Mouse (Mus musculus): ENCODE measurements at regions not wholly inside any gene's neighbourhood (a gene's known extent, or its start where the extent isn't known, plus 50 kb on each side); places are given as distances from the start of the nearest gene placed in this dataset.
A peak's percentile ranks its signal among the peaks of the same experiment; 100 is the strongest.

DNA sequence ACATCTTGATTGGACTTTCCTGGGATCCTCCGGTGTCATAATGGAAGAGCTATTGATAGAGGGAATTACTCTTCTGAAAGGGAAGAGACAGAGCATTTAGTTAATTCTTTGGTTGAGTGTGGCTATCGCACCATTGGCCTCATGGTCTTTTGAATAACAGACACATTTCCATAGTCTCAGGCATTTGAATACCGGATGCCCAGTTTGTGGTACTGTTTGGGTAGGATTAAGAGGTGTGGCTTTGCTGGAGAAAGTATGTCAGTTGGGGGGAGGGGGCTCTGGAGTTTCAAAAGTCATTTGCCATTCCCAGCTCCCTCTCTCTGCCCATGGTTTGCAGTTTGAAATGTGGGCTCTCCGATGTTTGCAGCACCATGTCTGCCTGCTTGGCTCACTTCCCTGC is 139.4 kb upstream of the Smim15 start:
- no peak for DNase-seq (ENCODE audit: low spot score)

DNA sequence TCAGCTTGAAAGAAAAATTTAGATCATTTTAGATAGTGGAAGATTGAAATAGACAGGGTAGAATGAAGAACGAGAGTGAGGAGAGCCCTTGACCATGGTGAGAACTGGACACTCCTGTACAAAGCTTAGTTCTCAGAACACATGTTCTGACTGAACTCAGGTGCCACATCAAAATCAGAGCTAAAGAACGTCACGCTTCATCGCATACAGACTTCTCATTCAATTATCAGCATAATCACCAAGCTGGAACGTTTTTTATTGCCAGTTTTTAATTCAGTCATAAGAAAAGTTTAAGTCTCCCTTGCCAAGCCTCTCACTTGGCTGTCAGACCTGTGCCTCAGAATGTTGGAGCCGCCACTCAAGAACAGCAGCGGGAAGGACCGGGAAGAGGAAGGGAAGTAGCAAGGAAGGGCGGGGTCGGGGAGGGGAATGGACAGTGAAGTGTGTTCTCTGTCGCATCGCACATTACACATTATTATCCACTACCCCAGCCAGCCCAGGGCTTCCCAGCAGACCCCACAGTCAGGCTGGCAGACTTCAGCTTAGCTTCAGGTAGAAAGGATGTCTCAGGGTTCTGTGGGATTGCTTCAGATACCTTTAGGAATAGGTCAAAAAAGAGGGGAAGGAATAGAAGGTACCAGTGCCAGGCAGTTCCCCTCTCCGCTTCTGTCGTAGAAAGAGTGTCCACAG is 140.1 kb upstream of the Smim15 start:
- no peak for DNase-seq (ENCODE audit: low spot score)

DNA sequence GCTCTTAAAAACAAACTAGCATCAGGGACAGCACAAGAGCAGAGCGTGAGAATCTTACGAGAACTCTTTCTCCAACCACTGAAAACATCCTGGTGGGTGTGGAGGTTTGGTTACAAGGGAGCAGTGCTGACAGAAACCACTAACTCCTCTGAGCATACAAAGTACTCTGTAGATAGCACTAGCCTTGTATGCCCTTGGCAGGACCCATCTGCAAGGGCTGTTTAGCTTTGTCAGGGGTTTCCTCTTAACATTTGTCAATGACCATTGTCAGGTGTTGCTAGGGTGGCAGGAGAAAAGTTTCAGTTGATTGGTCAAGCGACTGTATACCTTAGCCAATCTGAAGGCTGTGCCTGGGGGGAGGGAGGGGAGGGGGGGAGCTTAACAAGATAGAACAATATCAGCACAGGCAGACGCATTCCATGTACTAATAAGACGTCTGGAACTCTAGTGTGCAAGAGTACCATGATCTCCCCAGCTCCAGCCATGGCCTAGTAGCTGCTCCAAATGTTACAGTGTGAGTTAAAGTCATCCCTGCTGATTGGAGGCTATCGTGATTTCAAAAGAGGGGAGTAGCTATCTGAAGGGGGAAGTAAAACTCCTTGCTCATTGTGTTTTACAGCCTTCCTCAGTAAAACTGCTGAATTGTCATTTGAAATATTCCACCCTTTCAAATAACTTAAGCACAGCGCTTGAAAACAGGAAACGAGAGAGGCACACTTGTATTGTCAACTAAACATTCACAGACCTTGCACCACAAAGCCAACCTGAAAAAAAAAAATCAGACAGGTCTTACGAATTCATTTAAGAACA is 140.9 kb upstream of the Smim15 start:
- DNase-seq (ENCODE audit: low spot score) = no peak

DNA sequence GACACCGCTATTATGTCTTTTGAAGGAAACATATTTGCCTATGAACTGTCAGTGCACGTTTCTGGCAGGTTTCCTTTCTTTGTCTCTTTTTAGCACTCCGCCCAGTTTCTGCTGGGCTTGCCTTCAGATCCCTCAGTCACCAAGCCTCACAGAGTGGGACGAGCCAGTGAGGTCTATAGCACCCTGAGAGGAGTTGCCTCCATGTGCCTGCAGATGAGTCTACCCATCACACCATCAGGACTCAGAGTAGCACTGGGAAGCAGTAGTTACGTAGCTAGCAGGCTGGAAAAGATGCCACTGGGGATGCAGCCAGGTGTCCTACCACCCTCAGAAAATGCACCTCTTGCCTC is 141.5 kb upstream of the Smim15 start:
- no peak for DNase-seq (ENCODE audit: low spot score)

DNA sequence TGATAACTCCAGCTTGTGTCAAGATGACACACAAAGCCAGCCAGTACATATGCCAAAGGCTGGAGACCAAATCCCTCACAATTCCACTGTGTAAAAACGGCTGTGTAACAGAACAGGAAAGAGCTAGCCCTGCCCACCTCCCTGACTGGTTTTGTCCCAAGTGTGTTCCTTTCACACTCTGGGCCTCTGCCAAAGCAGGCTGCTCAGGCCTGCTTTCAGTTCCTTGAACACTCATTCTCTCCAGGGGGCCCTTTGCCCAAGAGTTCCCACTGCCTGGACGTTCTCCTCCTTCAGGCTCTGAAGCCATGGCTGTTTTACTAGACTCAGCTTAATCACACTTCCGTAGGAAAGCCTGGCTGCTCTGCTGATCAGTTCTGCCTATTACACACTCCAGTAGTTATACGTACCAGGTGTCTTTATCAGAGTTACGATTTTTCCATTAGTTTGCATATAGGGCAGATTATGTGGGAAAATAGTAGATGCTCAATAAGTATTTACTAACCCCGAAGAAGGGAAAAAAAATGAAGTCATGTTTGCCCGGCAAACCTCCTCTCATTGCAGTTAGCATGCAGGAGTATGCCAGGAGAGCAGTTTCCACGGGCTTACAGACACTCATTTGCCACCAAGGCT is 144.5 kb upstream of the Smim15 start:
- DNase-seq (ENCODE audit: low spot score) = peak; percentile 29

DNA sequence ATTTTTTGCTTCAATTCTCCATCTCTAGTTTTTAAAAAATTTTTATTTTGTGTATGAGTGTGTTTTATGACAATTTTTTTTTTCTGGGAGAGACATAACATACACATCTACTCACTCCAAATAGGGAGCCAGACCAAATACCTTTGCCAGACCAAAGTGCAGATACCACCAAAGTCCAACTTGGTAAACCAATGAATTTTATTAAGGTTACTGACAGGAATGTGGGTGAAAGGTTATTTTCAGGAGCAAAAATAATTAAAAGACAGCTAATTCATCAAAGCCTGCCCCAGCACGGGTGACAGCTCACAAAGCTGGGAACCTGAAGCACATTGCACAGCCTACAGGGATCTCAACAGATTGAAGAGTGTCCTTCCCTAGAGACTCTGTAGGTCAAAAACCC is 146.6 kb upstream of the Smim15 start:
- DNase-seq (ENCODE audit: low spot score) = no peak

DNA sequence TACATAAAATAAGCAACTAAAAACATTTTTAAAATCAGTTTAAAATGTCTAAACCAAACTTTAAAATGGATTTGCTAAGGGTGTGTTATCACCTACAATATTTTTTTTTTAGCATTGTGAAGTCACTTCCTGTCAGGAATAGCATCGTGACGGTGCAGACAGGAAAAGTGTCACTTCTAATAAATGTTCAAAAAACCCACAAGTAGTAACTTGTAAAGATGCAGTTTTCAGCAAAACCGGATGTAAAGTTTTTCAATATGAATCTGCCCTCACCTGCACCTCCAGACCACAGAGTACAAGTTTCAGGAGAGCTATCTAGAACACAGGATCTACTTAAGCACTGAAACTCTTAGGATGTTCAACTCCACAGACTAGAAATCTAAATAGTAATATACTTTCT is 147.1 kb upstream of the Smim15 start:
- no peak for DNase-seq (ENCODE audit: low spot score)

DNA sequence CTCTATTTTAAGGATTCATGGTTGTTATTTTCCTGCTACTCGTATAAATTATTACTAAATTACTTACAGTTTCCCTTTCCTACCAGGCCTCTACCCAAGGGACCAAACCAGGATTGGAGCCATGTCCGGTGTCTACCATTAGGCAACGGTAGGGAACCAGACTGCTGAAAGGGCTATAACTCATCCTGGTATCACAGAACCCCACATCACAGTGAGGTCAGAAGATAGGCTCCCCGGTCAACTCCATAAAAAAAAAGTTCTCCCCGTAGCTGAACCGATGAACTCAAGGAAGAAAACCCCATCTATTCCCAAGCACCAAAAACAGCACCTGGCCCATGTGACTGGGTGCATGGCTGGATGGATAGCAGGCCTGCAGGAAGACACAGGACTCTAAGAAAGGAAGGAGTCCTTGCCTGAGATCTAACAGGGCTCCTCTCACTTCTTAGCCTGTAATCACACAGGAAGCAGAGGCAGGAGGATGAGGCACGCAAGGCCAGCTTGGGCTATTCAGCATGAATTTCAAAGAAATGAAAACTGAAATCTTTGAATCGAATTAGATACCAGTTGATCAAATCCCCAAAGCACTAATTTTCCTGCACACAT is 150.6 kb upstream of the Smim15 start:
- no peak for DNase-seq (ENCODE audit: low spot score)

DNA sequence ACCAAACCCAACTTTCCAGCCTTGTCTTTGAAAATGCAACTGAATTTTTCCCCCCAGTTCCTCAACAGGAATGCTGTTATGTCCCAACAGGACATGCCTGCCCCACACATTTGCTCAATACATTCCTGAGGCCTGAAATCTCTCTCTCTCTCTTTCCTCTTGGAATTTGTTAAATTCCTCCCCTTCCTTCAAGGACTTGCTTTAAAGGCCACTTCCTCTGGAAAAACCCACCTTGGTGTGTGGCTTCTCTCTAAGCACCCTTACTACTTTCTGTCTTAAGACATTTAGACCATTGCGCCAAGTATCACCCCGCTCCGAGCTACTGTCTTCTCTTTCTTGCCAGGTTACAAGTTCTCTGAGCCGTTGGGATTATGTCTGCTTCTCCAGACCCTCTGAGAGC is 151.2 kb upstream of the Smim15 start:
- DNase-seq (ENCODE audit: low spot score) = no peak

DNA sequence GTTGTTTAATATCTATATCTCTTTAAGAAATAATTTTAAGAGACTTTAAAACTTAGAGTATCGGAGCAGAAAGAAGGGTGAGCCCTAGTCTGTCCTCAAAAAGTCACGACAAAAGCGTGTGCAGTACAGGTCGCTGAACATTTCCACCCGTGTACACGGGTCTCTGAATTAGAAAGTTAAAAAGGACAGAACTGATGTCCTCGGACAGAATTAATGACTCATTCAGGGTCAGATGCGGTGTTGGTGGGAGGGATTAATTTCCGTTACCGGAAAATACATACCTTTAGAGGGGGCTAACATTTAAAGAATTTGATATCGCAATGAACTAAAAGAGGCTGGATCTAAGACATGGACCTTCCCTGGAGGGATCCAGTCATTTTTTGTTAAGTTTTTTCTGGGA is 152.3 kb upstream of the Smim15 start:
- DNase-seq (ENCODE audit: low spot score) = no peak

DNA sequence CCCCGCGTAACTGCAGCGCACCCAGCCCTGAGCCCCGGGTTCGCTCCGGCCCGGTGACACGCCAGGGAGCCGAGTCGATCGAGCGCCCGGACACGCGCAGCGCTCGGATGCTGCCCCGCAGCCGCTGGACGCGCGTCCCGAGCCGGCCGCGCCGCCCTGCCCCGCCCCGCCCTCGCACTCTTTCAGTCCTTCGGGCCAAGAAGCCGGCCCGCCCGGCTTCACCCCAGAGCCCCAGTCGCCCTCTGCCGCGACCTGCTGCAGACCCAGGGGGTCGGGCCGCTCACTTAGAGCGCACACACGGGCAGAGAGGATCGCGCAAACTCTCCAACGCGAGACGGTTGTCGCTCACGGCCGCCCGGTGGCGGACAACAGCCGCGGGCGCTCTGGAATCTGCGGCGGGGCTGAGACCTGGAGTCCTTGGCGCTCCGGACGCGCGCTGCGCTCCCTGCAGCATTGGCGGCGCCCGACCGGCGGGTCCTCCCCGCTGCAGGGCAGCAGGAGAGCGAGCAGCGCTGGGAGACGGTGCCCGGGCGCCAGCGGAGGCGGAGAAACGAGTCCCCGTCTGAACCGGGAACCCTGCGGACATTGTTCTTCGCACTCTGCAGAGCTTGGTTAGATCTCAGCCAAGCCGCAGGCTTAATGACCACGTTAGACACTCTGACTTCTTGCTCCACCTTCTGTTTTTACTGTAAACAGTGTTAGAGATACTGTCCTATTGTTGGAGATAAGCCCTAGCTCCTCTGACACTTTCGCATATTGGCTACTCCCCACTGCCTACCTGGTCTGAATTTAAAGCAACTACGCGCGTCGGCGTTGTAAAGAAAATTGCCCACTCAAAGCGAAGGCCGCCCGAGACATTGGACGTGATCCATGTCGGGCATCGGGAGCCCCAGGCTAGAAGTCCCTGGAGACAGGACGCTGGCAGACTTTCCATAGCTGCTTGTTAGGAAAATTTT is 153.1 kb upstream of the Smim15 start:
- DNase-seq (ENCODE audit: low spot score) = peak; percentile 48

DNA sequence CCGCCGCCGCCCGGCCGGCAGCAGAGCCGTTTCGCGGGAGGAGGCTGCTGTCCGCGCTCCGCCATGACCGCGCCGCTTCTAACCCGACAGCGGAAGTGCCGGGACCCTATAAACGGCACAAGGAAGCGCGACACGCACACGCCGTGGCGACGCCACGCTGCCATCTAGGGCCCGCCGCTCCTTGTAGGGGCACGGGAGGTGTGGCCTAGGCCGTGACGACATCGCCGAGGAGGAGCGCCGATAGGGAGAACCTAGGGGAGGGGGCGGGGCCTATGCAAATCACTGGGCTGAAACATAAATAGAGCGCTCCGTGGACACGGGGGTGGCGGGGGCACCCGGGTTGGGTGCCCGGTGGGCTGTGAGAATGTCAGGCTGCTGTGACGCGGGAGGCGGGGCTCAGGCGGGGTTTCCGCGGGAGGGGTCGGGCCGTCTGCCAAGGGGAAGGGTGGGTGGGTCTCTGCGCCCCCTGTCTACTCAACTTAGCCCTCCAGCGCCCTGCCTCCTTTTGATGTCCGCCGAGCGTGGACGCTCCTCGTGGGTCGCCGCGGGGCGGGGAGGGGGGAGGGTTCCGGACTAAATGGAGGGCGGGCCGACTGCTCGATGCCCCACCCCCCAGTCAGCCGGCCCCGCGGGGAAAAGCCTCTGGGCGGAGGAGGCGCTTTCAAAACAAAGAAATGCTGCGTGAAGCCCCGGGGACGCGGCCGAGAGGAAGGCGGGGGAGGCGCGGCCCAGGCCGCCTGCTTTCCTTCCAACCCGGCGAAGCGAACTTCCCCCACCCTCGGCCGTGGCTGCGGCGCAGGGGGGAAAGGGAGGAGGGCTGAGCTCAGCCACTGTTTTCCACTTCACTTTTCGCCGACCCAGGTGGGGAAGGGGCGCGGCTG is 154.0 kb upstream of the Smim15 start:
- peak; percentile 97 for DNase-seq (ENCODE audit: low spot score)

DNA sequence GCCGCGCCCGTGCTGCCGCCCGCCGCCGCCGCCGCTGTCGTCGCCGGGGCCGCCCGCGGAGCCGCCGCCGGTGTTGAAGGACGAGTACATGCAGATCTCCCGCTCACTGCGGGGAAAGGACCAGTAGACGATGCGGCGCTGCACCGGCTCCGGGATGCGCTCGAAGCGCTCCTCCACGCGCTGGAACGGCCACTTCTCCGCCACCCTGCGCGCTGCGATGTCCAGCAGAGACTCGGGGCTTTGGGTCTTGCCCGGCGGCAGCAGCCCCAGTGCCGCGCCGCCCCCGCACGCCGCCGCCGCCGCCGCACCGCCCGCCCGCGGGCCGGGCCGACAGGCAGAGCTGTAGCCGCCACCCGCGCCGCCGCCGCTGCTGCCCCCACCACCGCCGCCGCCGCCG is 154.7 kb upstream of the Smim15 start:
- DNase-seq (ENCODE audit: low spot score) = peak; percentile 22

DNA sequence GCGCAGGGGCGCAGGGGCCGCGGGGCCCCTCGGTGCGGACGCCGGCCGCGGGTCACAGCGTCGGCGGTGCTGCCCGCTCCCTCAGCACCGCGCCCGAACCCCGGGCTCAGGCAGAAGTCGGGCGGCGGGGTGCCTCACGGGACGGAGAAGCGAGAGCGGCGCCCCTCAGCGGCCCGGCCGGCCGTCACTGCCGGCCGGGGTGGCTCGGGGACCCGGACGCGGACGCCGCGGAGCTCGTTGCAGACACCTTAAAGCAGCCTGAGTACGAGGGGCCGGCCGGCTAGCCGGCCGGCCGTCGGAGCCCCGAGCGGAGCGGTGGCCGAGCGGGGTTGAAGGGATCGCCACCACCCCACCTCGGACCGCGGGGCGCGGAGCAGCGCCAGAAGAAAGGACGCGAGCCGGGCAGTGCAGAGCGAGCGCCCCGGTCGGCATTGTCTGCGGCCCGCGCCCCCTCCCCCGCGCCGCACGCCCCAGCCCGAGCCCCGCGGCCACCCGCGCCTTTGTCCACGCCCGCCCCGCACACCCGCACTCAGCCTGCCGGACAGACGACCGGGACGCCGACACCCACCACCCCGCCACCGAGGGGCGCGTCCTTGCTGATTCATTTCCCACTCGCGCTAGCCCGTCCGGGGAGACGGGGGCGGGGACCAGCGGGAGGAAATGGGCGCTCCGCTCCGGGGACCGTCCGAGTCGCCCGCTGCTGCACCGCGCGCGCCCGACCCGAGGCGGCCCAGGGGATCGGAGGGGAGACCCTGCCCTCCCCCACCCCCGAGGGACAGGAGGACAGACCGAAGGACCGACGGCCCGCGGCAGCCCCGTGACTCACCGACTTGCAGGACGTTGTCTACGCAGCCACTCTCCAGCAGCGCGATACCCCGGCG is 155.4 kb upstream of the Smim15 start:
- peak; percentile 50 for DNase-seq (ENCODE audit: low spot score)

DNA sequence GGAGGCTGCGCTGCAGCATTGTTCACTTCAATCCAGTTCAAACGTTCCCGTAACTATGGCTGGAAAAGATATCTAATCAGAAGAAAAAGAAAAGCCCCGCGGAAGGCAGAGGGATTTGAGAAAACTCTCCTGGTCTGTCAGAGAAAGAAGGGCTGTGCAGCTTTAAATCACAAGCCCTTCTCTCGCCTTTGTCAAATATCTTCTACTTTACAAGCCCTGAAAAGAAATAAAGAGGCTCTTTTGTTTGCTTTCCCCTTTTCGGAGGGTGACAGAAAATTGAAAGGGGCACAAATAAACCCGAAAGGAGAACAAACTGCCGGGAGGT is 156.1 kb upstream of the Smim15 start:
- no peak for DNase-seq (ENCODE audit: low spot score)

DNA sequence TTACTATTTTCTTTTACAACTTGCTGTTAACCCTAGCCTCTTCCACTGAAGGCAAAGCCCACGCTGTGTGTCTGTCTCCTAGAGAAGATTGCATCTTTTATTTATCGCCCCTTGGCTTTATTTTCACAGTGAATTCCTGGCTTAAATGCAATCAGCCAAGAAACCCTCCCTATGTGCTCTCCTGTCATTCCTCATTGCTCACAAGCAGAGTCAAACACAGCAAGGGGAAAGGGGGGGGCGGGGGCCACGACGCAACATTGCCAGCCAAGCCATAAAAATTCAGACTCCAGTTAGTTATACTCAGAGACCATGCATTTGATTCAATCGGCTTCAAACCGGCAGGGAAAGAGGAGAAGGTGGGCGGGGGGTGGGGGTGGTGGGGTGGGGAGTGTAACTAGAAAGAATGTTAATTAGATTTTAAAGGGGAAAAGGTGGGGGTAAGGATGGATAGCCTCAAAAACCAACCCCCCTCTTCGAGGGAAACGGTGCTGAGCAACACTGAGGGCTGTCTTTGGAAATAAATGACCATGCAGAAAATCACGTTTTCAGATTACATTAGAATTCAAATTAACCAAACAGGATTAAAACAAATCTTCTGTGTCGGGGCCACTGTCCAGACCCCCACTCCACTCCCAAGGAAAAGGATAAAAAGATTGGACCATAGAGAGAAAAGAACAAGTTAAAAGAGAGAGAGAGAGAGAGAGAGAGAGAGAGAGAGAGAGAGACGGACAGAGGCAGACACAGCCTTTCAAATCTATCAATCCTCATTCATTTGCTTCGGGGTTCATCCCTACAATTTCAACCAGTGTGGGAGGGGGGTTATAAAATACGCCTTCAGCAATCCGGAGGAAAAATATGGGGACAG is 156.6 kb upstream of the Smim15 start:
- no peak for DNase-seq (ENCODE audit: low spot score)

DNA sequence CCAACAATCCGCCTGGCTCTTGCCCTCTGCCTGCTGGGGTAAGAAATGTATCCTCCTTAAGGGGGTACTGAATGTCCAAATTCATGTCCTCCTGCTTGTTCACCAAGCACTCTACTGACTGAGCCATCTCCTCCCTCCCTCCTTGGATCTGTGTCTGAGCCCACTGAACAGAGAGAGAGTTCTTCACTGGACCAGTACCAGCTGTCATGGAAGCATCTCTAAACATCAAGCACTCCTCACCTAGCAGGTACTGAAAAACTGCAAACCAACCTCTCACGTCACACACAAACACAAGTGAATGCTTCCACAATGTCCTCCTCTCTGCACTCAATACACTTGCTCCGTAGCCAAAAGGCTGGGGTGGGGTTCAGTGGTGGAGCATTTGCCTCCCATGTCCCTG is 159.4 kb upstream of the Smim15 start:
- no peak for DNase-seq (ENCODE audit: low spot score)

DNA sequence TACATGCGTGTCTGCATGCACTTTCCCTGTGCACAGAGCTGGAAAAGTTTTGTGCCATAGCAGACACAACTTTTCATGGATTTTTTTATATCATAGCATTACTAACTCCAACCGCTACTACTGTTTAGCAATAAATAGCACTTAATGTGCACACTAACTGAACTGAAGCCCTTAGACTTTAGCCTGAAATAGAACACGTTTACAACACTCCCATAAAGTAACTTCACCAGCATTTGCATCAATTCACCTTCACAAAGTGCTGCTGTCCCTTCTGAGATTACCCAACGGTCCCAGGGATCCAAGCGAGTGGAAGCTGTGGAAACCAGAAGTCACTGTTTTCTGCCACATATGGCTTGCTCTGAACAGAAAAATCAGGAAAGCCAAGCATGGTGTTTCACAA is 161.9 kb upstream of the Smim15 start:
- DNase-seq (ENCODE audit: low spot score) = no peak
